Mouse (Mus musculus) c-Kit-negative CD71-positive TER-119-positive erythroid progenitor cells, embryonic 14.5 days (primary cell): ENCODE data around the gene Dpep3.

Experiments
- DNase-seq: peaks from one replicate; pipeline ENCODE4 v3.0.0-alpha.2; 2013; ENCODE audit warnings: low read depth, low spot score

The Dpep3 gene

DNA sequence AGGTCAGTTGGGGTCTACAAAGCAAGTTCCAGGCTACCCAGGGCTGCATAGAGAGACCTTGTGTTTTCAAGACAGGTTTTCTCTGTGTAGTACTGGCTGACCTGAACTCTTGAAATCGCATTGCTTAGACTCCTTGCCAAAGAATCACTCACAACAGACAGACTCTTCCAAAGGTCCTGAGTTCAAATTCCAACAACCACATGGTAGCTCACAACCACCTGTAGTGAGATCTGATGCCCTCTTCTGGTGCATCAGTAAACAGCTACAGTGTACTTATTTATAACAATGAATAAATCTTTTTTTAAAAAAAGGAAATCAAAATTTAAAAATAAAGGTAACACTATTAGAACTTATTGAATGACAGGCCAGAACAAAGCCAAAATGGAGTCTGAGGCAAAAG is 1.9 kb upstream of the Dpep3 start:
- no peak for DNase-seq

DNA sequence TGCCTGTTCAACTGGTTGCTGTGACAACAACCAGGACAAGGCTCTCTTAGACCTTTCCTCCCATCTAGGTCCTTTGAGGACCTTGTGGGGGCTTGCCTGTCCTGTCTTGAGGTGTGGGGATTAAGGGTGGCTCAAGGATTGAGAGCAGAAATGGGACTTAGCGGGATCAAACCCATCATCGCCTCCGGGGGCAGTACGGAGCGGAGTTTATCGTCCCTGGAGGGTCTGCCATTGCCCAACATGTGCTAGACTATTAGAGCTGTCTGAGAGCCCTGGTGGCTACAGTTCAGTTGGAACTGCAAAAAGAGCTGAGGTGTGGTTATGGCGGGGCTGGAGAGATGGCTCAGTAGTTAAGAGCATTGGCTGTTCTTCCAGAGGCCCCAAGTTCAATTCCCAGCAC is 3.9 kb downstream of the Dpep3 start:
- DNase-seq = no peak

DNA sequence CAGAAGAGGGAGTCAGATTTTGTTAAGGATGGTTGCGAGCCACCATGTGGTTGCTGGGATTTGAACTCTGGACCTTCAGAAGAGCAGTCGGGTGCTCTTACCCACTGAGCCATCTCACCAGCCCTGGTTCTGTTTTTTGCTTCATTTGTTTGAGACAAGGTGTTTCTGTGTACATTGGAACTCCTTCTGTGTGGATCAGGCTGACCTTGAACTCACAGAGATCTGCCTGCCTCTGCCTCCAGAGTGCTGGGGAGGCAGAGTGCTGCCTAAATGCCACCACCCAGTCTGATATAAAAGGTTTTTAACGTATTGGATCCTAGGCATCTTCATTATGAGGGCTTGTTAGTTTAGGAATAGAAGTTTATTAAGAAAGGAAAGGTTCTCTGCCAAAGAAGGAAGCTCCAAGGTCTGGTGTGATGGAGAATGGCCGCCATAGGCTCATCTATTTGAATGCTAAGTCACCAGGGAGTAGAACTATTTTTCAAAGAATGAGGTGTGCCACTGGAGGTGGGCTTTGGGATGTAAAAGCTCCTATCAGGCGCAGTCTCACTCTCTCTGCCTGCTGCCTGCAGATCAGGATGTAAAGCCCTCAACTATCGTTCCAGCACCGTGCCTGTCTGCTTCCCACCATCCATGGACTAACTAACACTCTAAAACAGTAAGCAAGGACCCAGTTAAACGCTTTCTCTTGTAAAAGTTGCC is 8.1 kb downstream of the Dpep3 start:
- DNase-seq = no peak

DNA sequence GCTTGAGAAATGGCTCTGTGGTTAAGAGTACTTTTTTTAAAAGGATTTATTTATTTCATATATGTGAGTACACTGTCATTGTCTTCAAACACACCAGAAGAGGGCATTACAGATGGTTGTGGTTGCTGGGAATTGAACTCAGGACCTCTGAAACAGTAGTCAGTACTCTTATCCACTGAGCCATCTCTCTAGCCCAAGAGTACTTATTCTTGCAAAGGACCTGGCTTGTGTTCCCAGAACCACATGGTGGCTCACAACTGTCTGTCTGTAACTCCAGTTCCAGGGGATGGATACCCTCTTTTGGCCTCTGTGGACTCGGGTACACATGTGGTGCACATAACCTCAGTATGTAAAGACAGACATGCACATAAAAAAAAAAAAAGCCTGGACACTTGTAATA is 9.9 kb downstream of the Dpep3 start:
- DNase-seq = no peak

DNA sequence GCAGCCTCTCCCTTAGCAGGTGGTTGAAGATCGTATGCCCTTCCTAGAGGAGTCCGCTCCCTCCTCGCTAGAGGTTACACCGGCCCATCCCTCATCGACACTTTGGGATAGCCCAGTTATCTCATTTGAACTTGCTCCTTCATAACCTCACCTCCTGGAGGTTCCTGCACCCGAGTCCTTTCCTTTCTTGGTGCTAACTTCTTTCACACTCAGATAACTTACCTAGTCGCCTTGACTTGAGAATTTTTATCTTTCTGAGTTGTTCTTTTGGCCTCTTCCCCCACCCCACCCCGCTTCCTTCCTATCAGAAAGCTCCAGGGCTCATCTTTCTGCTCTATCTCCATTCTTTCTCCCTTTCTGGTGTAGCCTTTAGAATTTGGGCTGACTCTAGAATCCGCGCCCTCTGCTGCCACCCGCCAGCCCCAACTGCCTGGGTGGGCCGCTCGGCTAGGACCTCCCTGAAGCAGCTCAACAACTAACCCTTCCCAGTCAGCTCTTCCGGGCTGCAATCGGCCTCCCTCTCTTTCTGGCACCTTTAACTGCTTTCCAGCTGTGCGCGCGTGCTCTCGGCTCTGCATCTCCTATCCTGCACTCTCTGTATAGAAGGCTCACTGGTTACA is 12.4 kb downstream of the Dpep3 start:
- peak; percentile 35 for DNase-seq

DNA sequence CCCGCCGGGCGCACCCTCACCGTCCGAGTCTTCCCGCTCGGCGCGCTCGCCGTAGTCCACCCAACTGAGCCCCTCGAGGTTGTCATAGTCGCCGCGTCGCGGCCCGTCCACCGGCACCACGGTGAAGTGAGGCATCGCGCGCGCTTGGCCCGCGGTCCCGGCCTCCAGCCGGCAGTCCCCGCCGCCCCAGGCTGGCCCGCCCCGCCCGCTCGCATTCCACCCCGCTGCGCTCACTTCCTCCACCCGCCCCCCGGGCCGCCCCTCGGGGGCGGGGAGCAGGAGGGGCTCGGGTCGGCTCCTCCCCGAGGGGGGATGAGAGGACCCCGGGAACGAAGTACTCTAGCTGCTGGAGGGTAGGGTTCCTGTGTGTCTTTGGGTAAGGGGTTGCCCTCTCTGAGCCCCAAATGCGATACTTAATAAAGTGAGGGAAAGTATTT is 13.3 kb downstream of the Dpep3 start, which contains the start of gene Slc12a4:
TSS of gene Slc12a4 (minus strand) at position 193 of the 437 bp plus-strand sequence.
- DNase-seq = peak; percentile 26

DNA sequence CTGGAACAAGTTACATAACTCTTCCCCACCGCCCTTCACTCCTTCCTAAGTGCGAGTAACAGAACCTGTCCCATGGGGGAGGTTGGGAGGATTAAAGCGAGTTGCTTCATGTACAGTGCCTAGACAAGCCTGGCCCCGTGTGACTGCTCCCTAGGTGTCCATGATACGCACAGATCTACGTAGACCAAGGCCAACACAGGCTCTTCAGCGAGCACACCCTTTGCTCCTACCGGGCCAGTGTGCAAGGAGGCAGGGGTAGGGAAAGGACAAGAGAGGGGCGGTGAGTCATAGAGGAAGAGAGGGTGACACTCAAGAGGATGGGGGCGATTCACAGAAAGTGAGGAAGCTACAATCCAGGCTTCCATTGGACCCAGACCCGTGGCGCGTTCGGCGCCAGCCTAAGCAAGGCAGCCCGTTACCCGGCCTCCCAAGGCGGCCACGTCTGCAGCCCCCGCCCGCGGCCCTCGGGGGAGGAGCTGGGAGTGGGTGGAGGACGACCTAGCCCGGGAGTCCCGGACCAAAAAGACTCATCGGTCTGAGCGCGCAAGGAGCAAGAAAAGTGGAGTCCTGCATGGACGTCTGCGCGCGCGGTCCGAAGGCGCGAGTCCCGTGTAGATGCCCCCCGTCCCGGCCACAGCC is 13.8 kb downstream of the Dpep3 start:
- DNase-seq = no peak

DNA sequence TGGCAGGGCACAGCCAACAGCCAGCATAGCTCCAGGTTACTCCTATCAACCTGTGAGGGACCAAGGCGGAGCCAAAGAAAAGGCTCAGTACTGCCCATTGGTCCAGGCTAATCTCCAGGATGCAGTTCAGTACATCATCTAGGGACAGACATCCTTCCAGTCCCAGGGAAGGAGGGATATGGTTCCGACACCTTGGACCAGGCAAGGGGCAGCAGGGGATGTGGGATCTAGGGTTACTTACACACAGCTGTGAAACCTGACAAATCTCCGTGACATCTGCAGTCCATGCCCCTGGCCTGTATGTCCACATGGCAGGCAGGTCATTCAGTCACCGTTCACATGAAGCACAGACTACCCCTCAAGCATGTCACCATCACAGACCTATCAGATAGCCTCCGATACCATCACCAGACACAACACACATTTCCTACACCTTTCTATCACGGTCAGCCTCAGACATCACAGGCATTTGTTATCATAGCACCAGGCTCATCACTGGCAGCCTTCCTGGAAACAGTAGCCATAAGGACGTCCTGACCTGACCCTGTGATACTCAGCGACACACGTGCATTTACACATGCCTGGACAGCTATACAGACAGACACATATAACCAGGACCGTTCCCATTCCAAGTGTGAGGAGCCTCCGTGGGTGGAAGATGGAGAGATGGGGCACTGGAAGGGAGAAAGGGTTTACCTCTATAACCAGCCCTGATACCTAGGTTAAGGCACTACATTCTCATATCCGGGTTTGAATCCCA is 14.5 kb downstream of the Dpep3 start:
- no peak for DNase-seq

DNA sequence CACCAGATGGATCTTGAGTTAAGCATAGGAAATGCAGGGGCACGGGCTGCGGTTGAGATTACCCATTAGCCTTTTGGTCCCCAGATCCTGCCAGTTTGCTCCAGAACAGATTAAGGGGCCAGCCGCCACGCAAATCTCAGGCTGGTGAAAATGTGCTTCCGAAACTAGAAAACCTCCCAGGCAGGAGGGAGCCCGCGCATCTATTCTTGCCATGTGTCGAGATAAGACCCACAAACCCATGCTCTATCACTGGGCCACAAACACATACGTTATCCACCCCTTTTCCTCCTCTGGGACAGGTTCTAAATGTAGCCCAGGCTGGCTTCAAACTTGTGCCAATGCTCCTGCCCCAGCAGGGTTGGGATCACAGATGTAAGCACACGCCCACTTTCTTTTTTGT is 17.7 kb downstream of the Dpep3 start:
- DNase-seq = no peak

DNA sequence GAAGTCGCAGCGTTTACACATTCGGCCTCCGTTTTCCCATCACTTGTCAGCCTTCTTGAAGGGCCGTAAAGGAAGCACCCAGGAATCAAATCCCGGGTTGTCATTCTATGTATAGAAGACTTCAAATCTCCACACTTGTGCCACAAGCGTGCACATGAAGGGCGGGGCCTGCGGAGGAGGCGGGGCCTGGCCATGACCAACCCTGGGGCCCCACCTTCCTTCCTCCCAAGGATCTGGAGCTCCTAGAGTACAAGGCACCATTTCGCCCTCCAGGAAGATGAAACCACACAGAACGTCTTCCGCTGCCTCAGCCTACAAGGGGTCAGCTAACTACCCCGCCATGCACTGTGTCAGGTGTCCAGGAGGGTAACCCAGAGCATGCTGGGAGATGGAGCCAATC is 18.1 kb downstream of the Dpep3 start:
- DNase-seq = no peak

DNA sequence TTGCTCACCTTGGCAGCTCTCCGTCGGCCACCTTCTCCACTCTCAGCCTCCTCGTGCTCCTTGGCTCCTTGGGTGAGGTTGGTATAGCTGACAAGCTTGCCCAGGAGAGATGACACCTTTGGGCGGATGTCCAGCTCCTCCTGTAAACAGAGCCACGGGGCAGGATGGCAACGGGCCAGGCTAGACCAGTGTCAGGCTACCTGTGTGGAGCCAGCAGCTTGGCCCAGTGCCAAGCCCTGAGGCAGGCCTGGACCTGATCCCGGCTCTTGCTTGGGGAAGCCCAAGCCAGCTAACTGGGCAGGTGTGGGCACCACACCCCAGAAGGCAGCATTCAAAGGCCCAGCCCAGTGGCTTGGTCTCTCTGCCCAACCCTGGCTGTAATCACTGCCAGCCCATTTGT is 19.9 kb downstream of the Dpep3 start:
- no peak for DNase-seq

DNA sequence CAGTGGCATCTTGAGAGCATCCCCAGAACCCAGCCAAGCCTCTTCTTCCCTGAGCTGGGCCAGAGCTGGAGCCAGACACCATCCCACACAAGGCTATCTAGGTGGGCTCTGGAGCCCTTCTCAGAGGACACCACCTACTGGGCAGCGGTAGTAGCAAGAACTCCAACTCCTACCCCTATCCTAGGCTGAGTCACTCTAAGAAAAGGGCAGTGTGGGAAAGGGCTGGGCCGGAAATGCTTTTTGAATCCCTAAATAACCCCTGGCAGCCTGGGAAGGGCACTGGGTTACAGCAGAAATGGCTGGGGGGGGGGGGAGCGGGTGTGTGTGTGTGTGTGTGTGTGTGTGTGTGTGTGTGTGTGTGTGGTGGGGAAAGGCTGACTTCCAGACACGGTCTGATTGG is 21.4 kb downstream of the Dpep3 start:
- DNase-seq = no peak

DNA sequence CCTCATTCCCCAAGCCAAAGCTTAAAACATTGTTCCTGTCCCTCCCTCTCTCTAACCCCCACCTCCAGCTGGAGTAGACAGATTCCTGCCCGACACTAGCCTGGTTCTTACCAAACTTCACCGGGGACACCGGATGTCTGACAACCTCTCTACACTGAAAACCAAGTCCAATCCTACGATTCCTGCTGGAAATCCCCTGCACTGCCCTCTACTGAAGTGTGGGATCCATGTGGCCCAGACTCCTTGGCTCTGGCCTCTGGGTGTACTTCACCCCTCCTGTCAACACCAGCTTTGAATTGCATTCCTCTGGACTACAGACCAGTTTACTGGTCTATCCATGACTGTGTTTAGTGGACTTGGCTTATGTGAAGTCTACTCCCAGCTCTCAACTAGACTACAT is 22.7 kb downstream of the Dpep3 start:
- no peak for DNase-seq

DNA sequence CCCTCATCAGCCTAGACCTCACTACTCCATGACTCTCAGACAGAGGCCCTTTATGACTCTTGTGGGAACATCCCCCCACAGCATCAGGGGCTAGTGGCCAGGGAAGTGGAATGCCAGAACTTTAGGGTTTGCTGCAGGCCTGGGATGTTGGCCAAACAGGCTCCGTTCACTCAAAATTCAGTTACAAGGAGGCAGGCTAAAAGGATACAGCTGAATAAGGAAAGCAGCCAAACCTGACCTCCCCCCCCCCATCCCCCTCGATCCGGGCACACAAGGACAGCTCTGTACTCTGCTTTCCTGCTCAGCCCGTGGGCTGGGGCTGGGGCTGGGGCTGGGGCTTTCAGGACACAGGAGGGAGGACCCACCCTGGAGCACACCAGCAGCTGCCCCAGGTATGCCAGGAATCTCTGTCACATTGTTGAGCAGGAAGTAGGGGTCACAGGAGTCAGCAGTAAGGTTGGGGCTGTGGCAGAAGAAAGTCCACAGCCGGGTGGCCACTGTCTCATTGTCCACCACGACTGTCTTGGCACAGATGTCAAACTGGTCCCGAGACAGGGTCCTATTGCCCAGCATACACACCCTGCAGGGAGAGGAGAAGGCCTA is 28.1 kb downstream of the Dpep3 start:
- DNase-seq = no peak

DNA sequence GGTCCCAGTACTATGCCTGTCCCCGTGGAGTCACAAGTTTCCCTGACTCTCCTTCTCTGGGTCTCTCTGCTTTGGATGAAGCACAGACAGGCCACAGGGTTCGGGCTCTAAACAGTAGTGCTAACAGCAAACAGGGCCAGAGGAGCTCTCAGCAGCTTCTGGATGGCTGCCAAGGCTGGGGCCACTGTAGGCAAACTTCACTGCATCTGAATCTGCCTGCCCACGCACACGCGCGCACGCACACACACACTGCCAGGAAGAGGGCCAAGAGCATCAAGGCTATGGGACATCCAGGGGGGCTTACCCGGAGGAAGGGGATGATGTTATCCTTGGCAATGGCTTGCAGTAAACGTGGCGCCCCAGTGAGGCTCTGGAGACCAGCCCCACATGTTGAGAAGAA is 29.9 kb downstream of the Dpep3 start:
- no peak for DNase-seq

DNA sequence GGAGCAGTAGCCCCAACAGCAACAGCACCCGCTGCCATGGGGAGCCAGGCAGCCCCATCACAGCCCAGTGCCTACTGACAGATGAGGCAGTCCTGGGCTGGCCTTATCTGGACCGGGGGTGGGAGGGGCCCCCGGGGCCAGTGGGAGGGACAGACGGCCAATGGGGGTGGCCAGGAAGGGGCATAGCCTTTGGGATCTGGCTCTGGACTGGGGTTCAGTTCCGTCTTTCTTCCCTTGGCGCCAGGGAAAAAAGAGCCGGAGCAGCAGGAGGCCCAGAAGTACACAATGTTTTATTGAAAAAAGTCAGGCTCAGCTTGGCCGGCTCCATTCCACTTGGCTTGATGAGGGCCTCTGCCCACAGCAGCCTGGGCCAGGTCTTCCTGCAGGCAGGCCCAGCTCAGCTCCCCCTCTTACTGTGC is 35.9 kb downstream of the Dpep3 start, which contains the start of gene Lcat:
TSS of gene Lcat (minus strand) at position 62 of the 419 bp plus-strand sequence.
- DNase-seq = no peak

DNA sequence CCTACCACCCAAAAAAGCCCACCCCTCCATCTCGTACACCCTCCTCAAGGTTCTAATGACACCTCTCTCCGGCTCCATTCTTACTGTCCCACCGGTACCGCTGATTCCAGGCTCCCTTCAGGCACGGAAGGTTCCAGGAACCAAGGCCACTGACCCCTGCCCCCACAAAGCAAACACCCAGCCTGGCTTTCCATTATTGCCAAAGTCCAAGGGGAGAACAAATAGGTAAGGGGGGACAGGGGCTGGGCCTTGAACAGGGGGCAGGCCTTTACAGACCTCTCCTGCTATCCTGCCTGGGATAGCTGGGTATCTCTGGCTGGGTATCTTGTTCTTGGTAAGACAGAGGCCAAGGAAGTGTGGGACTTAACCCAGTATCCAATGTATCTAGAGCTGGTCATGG is 36.7 kb downstream of the Dpep3 start:
- DNase-seq = no peak

DNA sequence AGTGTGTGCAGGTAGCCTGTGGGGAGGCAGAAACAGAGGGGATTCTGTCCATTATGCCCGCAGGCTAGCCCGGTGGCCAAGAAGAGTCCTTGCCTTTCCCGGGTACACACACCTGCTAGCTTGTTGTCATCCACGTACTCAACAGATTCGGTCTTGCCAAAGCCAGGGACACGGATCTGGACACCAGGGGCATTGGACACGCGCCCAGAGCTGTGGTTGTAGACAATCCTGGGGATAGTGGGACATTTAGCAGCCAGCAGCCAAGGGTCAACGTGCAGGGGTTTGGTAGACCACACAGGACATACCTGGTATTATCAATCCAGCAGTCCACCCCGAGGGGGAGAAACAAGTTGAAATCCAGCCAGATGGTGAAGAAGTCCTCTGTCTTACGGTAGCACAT is 37.2 kb downstream of the Dpep3 start:
- DNase-seq = no peak

DNA sequence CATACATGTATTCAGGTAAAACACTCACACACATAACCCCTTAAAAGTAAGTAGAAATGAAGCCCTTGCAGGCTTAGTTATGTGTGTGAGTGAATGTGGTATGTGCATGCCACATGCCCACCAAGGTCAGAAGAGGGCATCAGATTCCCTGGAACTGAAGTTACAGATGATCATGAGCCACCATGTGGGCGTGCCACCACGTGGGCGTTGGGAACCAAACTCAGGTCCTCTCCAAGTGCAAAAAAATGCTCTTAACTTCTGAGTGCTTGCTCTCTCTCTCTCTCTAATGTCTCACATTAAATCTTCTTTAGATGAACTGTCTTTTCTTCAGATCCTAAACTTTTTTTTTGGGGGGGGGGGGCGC is 40.9 kb downstream of the Dpep3 start, which contains the start of gene Psmb10:
TSS of gene Psmb10 (minus strand) at position 139 of the 364 bp plus-strand sequence.
- DNase-seq = no peak

DNA sequence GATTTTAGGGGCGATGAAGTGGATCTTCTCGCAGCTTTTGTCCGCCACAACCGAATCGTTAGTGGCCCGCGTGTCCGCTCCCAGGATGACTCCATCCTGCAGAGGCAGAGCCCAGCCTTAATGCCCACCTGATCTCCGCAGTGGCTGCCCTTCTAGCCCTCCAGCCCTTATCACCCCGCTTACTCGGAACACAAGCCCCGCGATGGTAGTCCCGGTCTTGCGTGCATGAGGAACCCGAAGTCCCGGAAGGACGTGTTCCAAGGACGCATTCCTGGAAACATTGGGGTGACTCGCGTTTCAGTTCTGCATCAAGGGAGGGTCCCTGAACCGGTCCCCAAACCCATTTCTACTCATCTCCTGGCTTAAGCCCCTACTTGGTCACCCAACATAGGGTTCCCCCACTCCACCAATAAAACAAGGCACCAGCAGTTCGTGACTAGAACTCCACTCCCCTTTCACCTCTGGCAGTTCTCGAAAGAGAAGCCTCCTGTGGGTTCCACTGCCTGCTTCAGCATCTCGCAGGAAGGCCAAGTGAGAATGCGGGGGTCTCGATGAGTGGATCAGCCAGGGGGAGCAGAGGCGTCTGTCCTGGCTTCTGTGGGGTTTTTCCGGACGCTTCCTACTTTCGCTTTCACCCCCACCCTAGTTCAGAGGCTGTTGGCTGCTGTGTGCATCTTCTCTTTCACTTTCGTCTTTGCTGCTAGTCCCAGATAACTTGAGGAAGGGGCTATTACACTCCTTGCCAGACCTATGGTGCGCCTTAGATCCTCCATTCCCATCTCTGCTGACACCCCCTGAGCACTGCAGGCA is 41.5 kb downstream of the Dpep3 start:
- no peak for DNase-seq
